Mouse (Mus musculus) CH12.LX (cell line): ENCODE results near the gene Trit1. TPM values are rescaled to one million over a fixed set of nuclear protein-coding genes. Genes with fewer than 3 reads are reported as not detected.

Experiments used
- DNase-seq: peaks from one replicate; pipeline ENCODE4 v3.0.0-alpha.2; 2013; ENCODE audit errors: extremely low read depth
- H3K27ac ChIP-seq: 2 replicates; pipeline ENCODE4 v1.5.1; 2012; ENCODE audit warnings: low read depth, mild to moderate bottlenecking, control low read depth, moderate library complexity; ENCODE audit not compliant: insufficient read depth
- H3K27me3 ChIP-seq: replicated peaks from 2 replicates; pipeline ENCODE3; 2012; ENCODE audit warnings: inconsistent platforms
- H3K36me3 ChIP-seq, 2 experiments: replicated peaks in 1 of 2; 2 replicates each; pipeline versions ENCODE3 to v1.6.1; 2012; ENCODE audit warnings: inconsistent platforms in 1 of 2, low read length in 1 of 2, mild to moderate bottlenecking in 1 of 2, mixed read lengths in 1 of 2, moderate library complexity in 1 of 2; ENCODE audit not compliant: control insufficient read depth in 1 of 2, insufficient read depth in 1 of 2
- H3K4me1 ChIP-seq, 2 experiments: 2 replicates each; pipeline ENCODE4 v1.6.1; 2012; ENCODE audit warnings: inconsistent platforms in 1 of 2, moderate library complexity in 1 of 2; ENCODE audit not compliant: insufficient read depth in 2 of 2, control insufficient read depth in 1 of 2
- H3K4me2 ChIP-seq: 2 replicates; pipeline ENCODE4 v1.6.1; 2012; ENCODE audit warnings: low read depth, mild to moderate bottlenecking, control low read depth; ENCODE audit not compliant: poor library complexity, insufficient read depth, severe bottlenecking
- H3K4me3 ChIP-seq, 3 experiments: fragments of 150-350 bp in 1 of 3; sonication (generic) in 1 of 3; replicated peaks in 1 of 3; 2 replicates each; pipeline versions ENCODE3 to v1.5.1; 2011 to 2012; ENCODE audit warnings: low read depth in 2 of 3, low read length in 2 of 3, mild to moderate bottlenecking in 2 of 3, moderate library complexity in 2 of 3, control low read depth in 1 of 3, improper control_type of control experiment in 1 of 3, inconsistent platforms in 1 of 3, mixed read lengths in 1 of 3; ENCODE audit not compliant: poor library complexity in 1 of 3
- H3K79me2 ChIP-seq: replicated peaks from 2 replicates; pipeline ENCODE4 v1.6.1; 2012; ENCODE audit warnings: mild to moderate bottlenecking, moderate library complexity; ENCODE audit not compliant: control insufficient read depth, poor library complexity, insufficient read depth, severe bottlenecking; ENCODE audit errors: extremely low read depth
- H3K9ac ChIP-seq: 2 replicates; pipeline ENCODE4 v1.6.1; 2012; ENCODE audit warnings: low read depth, mild to moderate bottlenecking, control low read depth, moderate library complexity; ENCODE audit not compliant: insufficient read depth
- H3K9me3 ChIP-seq: replicated peaks from 2 replicates; pipeline ENCODE3; 2012; ENCODE audit warnings: low read length, inconsistent platforms, mixed read lengths
- BHLHE40 ChIP-seq: IDR thresholded peaks from 2 replicates; pipeline ENCODE4 v1.6.1; 2011; ENCODE audit warnings: mild to moderate bottlenecking, low read depth, low read length, improper control_type of control experiment
- CHD1 ChIP-seq: IDR thresholded peaks from 2 replicates; pipeline ENCODE4 v1.6.1; 2012; ENCODE audit warnings: low read depth, low read length, improper control_type of control experiment, inconsistent platforms
- GABPA ChIP-seq: IDR thresholded peaks from 2 replicates; pipeline ENCODE4 v1.6.1; 2012; ENCODE audit warnings: low read depth, low read length, improper control_type of control experiment, inconsistent platforms; ENCODE audit not compliant: insufficient replicate concordance
- HCFC1 ChIP-seq: IDR thresholded peaks from 2 replicates; pipeline ENCODE4 v1.6.1; 2012; ENCODE audit warnings: low read depth, mild to moderate bottlenecking, inconsistent platforms, low read length, improper control_type of control experiment
- JUN ChIP-seq: IDR thresholded peaks from 2 replicates; pipeline ENCODE4 v1.6.1; 2011; ENCODE audit warnings: low read depth, mild to moderate bottlenecking, low read length, improper control_type of control experiment, moderate library complexity; ENCODE audit not compliant: insufficient read depth
- JUND ChIP-seq: conservative IDR thresholded peaks from 2 replicates; pipeline ENCODE4 v1.6.1; 2011; ENCODE audit warnings: low read depth, low read length, improper control_type of control experiment
- MAFK ChIP-seq: IDR thresholded peaks from 2 replicates; pipeline ENCODE4 v1.6.1; 2011; ENCODE audit warnings: low read length, improper control_type of control experiment; ENCODE audit not compliant: insufficient replicate concordance
- MAX ChIP-seq: IDR thresholded peaks from 2 replicates; pipeline ENCODE4 v1.6.1; 2011; ENCODE audit warnings: low read length, improper control_type of control experiment
- NRF1 ChIP-seq: IDR thresholded peaks from 2 replicates; pipeline ENCODE4 v1.6.1; 2014; ENCODE audit warnings: low read depth, mild to moderate bottlenecking, inconsistent platforms, low read length, improper control_type of control experiment, moderate library complexity
- PAX5 ChIP-seq: IDR thresholded peaks from 2 replicates; pipeline ENCODE4 v1.6.1; 2012; ENCODE audit warnings: low read length, inconsistent platforms, mixed read lengths
- POLR2A ChIP-seq: IDR thresholded peaks from 2 replicates; pipeline ENCODE4 v1.6.1; 2011; ENCODE audit warnings: low read depth, mild to moderate bottlenecking, improper control_type of control experiment, low read length
- RCOR1 ChIP-seq: conservative IDR thresholded peaks from 2 replicates; pipeline ENCODE4 v1.6.1; 2012; ENCODE audit warnings: low read depth, mild to moderate bottlenecking, inconsistent platforms, low read length, improper control_type of control experiment
- USF2 ChIP-seq: conservative IDR thresholded peaks from 2 replicates; pipeline ENCODE4 v1.6.1; 2011; ENCODE audit warnings: low read depth, low read length, improper control_type of control experiment
- ZC3H11A ChIP-seq: IDR thresholded peaks from 2 replicates; pipeline ENCODE4 v1.6.1; 2012; ENCODE audit warnings: low read depth, mild to moderate bottlenecking, inconsistent platforms, low read length, improper control_type of control experiment
- ZMIZ1 ChIP-seq: IDR thresholded peaks from 2 replicates; pipeline ENCODE4 v1.6.1; 2012; ENCODE audit warnings: low read depth, mild to moderate bottlenecking, inconsistent platforms, low read length, improper control_type of control experiment
- ZNF384 ChIP-seq: IDR thresholded peaks from 2 replicates; pipeline ENCODE4 v1.6.1; 2012; ENCODE audit warnings: low read depth, low read length, improper control_type of control experiment, inconsistent platforms
- dilution Hi-C: fragments of 300-500 bp; cut with MboI; formaldehyde crosslinking; loops from 2 replicates; pipeline ENCODE4 v1.14.3; 2020; ENCODE audit warnings: low sequenced_read_pairs; ENCODE audit not compliant: extremely low pct_unique_long_range_greater_than_20kb, extremely low pct_ligation_motif_present
- in situ Hi-C: fragments of 300-500 bp; cut with MboI; formaldehyde crosslinking; loops from 3 replicates; pipeline ENCODE4 v1.14.3; 2019; ENCODE audit warnings: low sequenced_read_pairs, low pct_ligation_motif_present, low pct_unique_long_range_greater_than_20kb, mixed read lengths
- polyA plus RNA-seq: library from polyadenylated mRNA; unstranded; fragments of >175 nt; gene quantifications from 2 replicates; pipeline ENCODE4 v1.2.1, GENCODE M21; 2012; ENCODE audit warnings: low read depth; ENCODE audit not compliant: insufficient read length
- total RNA-seq, 2 experiments: library from RNA; depleted of rRNA; stranded (reverse); fragments of 300-350 nt in 1 of 2; fragments of >200 nt in 1 of 2; gene quantifications; 2 replicates each; pipeline ENCODE4 v1.2.3; 2012 to 2014

The Trit1 gene
- total and polyA plus RNA-seq, 3 experiments, result 18.9 to 21.3 (median 19.8) TPM

- TF ChIP-seq ZMIZ1 (no peak), MAFK (no peak), RCOR1 (no peak), NRF1 (no peak), MAX (no peak), PAX5 (no peak), USF2 (no peak), BHLHE40 (no peak), JUND (no peak)
- TF ChIP-seq, all 38 proteins: peak for 0
- Histone ChIP-seq H3K27ac (no peak overlapping the region), H3K9me3 (no peaks in the 10 kb centered on the region), H3K79me2 (no peaks in the 10 kb centered on the region), H3K4me1 (peaks cover 0 to 26% of the 10 kb centered on the region in 2 experiments; a peak in 2 of 4 replicates), H3K27me3 (peaks cover 32% of the 10 kb centered on the region), H3K9ac (no peak overlapping the region), H3K36me3 (no peaks in the 10 kb centered on the region), H3K4me3 (no peak overlapping the region), H3K4me2 (no peak overlapping the region)
- dilution Hi-C loops, result no loop called here
- in situ Hi-C loops, result no loop called here
- no peak for DNase-seq
These were observed 17.7 kb upstream of the Trit1 start for GRCm38 (mm10) chr4:122998537-122999262.

- no peaks in the 10 kb centered on the region for H3K36me3 ChIP-seq
- in situ Hi-C loops (no loop called here), dilution Hi-C loops (no loop called here)
- H3K9ac ChIP-seq, result no peak overlapping the region
- no peak overlapping the region for H3K27ac ChIP-seq
- DNase-seq, result no peak
- H3K79me2 ChIP-seq, result no peaks in the 10 kb centered on the region
- no peak overlapping the region for H3K4me2 ChIP-seq
- H3K27me3 ChIP-seq, result peaks cover 32% of the 10 kb centered on the region
- no peaks in the 10 kb centered on the region for H3K9me3 ChIP-seq
- H3K4me1 ChIP-seq, result peaks cover 0 to 26% of the 10 kb centered on the region in 2 experiments; a peak in 2 of 4 replicates
- no peak for TF ChIP-seq CHD1
- TF ChIP-seq ZC3H11A, result no peak
- no peak for TF ChIP-seq GABPA
- TF ChIP-seq ZNF384, result no peak
- TF ChIP-seq JUN, result no peak
- no peak for TF ChIP-seq POLR2A
- TF ChIP-seq BHLHE40, result no peak
- no peak for TF ChIP-seq HCFC1
- no peak overlapping the region for H3K4me3 ChIP-seq
These were observed 17.1 kb upstream of the Trit1 start for GRCm38 (mm10) chr4:122999263-122999691.
